Mouse (Mus musculus) kidney, embryonic 15.5 days (tissue): ENCODE results near the gene Mrps7. TPM values are rescaled to one million over a fixed set of nuclear protein-coding genes. Genes with fewer than 3 reads are reported as not detected.

ENCODE experiments used
- ATAC-seq: fragments of 200-750 bp; cut with Nextera tagmentation; replicated peaks from 2 replicates; pipeline ENCODE4 v1.8.0; 2017; ENCODE audit warnings: moderate TSS enrichment; ENCODE audit not compliant: low FRiP score
- H3K27ac ChIP-seq: fragments of 300-500 bp; sonication (generic); 2 replicates; pipeline ENCODE4 v1.5.1; 2015; ENCODE audit warnings: mild to moderate bottlenecking, inconsistent platforms
- H3K27me3 ChIP-seq: fragments of 300-500 bp; sonication (generic); 2 replicates; pipeline ENCODE4 v1.6.1; 2015; ENCODE audit warnings: inconsistent platforms
- H3K36me3 ChIP-seq: fragments of 300-500 bp; sonication (generic); 2 replicates; pipeline ENCODE4 v1.6.1; 2015; ENCODE audit warnings: inconsistent platforms
- H3K4me1 ChIP-seq: fragments of 300-500 bp; sonication (generic); 2 replicates; pipeline ENCODE4 v1.6.1; 2015; ENCODE audit warnings: inconsistent platforms
- H3K4me2 ChIP-seq: fragments of 300-500 bp; sonication (generic); 2 replicates; pipeline ENCODE4 v1.6.1; 2015; ENCODE audit warnings: moderate library complexity, mild to moderate bottlenecking, inconsistent platforms
- H3K4me3 ChIP-seq: fragments of 300-500 bp; sonication (generic); replicated peaks from 2 replicates; pipeline ENCODE4 v1.5.1; 2015; ENCODE audit warnings: mild to moderate bottlenecking, inconsistent platforms
- H3K9ac ChIP-seq: fragments of 300-500 bp; sonication (generic); 2 replicates; pipeline ENCODE4 v1.6.1; 2015; ENCODE audit warnings: mild to moderate bottlenecking, inconsistent platforms
- H3K9me3 ChIP-seq: fragments of 300-500 bp; sonication (generic); replicated peaks from 2 replicates; pipeline ENCODE4 v1.6.1; 2016; ENCODE audit warnings: inconsistent platforms
- WGBS: fragments of 180-500 bp; shearing (Covaris S2); methylation state at CpG from one replicate; pipeline ENCODE4 v1.1.7; 2015; ENCODE audit warnings: mixed read lengths; 5-methylcytosine and 5-hydroxymethylcytosine counted together
- polyA plus RNA-seq: library from polyadenylated mRNA; unstranded; fragments of >200 nt; fragmentation: Nextera tagmentation; extraction: Ambion mirVana; gene quantifications from 2 replicates; pipeline ENCODE4 v1.2.1, GENCODE M21; 2015

Gene Mrps7
- polyA plus RNA-seq, 1 experiment from 2014 or later: 103 TPM

- WGBS: under 1% methylated on average over 13 of the region's 13 CpGs
- peaks cover 49% of the 10 kb centered on the region for H3K4me1 ChIP-seq
- H3K4me3 ChIP-seq: peak overlapping the region; percentile 83
- peak overlapping the region; percentile 93 for H3K4me2 ChIP-seq
- peak; percentile 29 for ATAC-seq
- H3K27ac ChIP-seq: peak overlapping the region; percentile 99
- H3K36me3 ChIP-seq: peaks cover 55% of the 10 kb centered on the region
- peak overlapping the region; percentile 83 for H3K9ac ChIP-seq
- no peaks in the 10 kb centered on the region for H3K9me3 ChIP-seq
- H3K27me3 ChIP-seq: no peaks in the 10 kb centered on the region
These were observed 8.3 kb downstream of the Mrps7 start for GRCm38 (mm10) chr11:115612059-115612409.

GRCm38 (mm10) chr11:115612410-115613137 lies 8.8 kb downstream of the Mrps7 start, which contains the start of gene Mif4gd:
Gene Mif4gd (minus strand): TSS chr11:115612969.
- peak within 1 kb of the TSS; percentile 83 for H3K4me3 ChIP-seq
- WGBS: under 1% methylated on average over 80 of the region's 80 CpGs
- H3K9me3 ChIP-seq: no peaks in the 10 kb centered on the region
- H3K9ac ChIP-seq: peak within 1 kb of the TSS; percentile 83
- peak within 1 kb of the TSS; percentile 99 for H3K27ac ChIP-seq
- peak; percentile 83 for ATAC-seq
- H3K4me2 ChIP-seq: peak within 1 kb of the TSS; percentile 93
- peaks cover 55% of the 10 kb centered on the region for H3K36me3 ChIP-seq
- peaks cover 49% of the 10 kb centered on the region for H3K4me1 ChIP-seq
- H3K27me3 ChIP-seq: no peaks in the 10 kb centered on the region

GRCm38 (mm10) chr11:115613138-115613945 lies 9.6 kb downstream of the Mrps7 start:
- Histone ChIP-seq H3K4me3 (peak overlapping the region; percentile 83), H3K9ac (peak overlapping the region; percentile 83), H3K36me3 (peaks cover 50% of the 10 kb centered on the region), H3K27me3 (no peaks in the 10 kb centered on the region), H3K4me1 (peaks cover 49% of the 10 kb centered on the region), H3K9me3 (no peaks in the 10 kb centered on the region), H3K4me2 (peak overlapping the region; percentile 93), H3K27ac (peak overlapping the region; percentile 99)
- 0 out of 2 replicates have a peak, but pooled peaks have one; percentile 2 for ATAC-seq
- WGBS: under 1% methylated on average over 16 of the region's 16 CpGs

- Histone ChIP-seq H3K9me3 (no peaks in the 10 kb centered on the region), H3K4me2 (no peak overlapping the region), H3K27me3 (no peaks in the 10 kb centered on the region), H3K36me3 (peaks cover 49% of the 10 kb centered on the region), H3K4me3 (no peak overlapping the region), H3K4me1 (peaks cover 47% of the 10 kb centered on the region), H3K27ac (peak overlapping the region; percentile 99), H3K9ac (peak overlapping the region; percentile 3; the same call in 1 of the 2 replicates)
- peak; percentile 28 for ATAC-seq
- WGBS: 57% methylated on average over 10 of the region's 10 CpGs
These were observed 10.8 kb downstream of the Mrps7 start for GRCm38 (mm10) chr11:115614346-115615107.

GRCm38 (mm10) chr11:115615108-115615825 lies 11.5 kb downstream of the Mrps7 start:
- no peak overlapping the region for H3K4me3 ChIP-seq
- no peak overlapping the region for H3K4me2 ChIP-seq
- no peaks in the 10 kb centered on the region for H3K27me3 ChIP-seq
- peak overlapping the region; percentile 99 for H3K27ac ChIP-seq
- peaks cover 49% of the 10 kb centered on the region for H3K36me3 ChIP-seq
- WGBS: 78% methylated on average over 15 of the region's 15 CpGs
- H3K9me3 ChIP-seq: no peaks in the 10 kb centered on the region
- no peak for ATAC-seq
- H3K9ac ChIP-seq: peak overlapping the region; percentile 3; the same call in 1 of the 2 replicates
- H3K4me1 ChIP-seq: peaks cover 46% of the 10 kb centered on the region

GRCm38 (mm10) chr11:115615875-115616274 lies 12.2 kb downstream of the Mrps7 start:
- Histone ChIP-seq H3K4me1 (peaks cover 46% of the 10 kb centered on the region), H3K4me2 (no peak overlapping the region), H3K36me3 (peaks cover 53% of the 10 kb centered on the region), H3K27me3 (no peaks in the 10 kb centered on the region), H3K4me3 (no peak overlapping the region), H3K9ac (no peak overlapping the region), H3K27ac (peak overlapping the region; percentile 99; the same call in 1 of the 2 replicates), H3K9me3 (no peaks in the 10 kb centered on the region)
- ATAC-seq: no peak
- 91% methylated on average over 6 of the region's 6 CpGs for WGBS

GRCm38 (mm10) chr11:115616371-115616770 lies 12.6 kb downstream of the Mrps7 start:
- Histone ChIP-seq H3K4me2 (no peak overlapping the region), H3K4me1 (peaks cover 43% of the 10 kb centered on the region), H3K4me3 (no peak overlapping the region), H3K36me3 (peaks cover 58% of the 10 kb centered on the region), H3K9me3 (no peaks in the 10 kb centered on the region), H3K9ac (no peak overlapping the region), H3K27ac (0 out of 2 replicates have a peak overlapping the region, but pooled peaks have one; percentile 99), H3K27me3 (no peaks in the 10 kb centered on the region)
- 92% methylated on average over 7 of the region's 7 CpGs for WGBS
- no peak for ATAC-seq

GRCm38 (mm10) chr11:115616893-115617292 lies 13.2 kb downstream of the Mrps7 start:
- Histone ChIP-seq H3K4me1 (peaks cover 38% of the 10 kb centered on the region), H3K4me2 (no peak overlapping the region), H3K27me3 (no peaks in the 10 kb centered on the region), H3K9ac (no peak overlapping the region), H3K36me3 (peaks cover 61% of the 10 kb centered on the region), H3K9me3 (no peaks in the 10 kb centered on the region), H3K27ac (no peak overlapping the region), H3K4me3 (no peak overlapping the region)
- ATAC-seq: no peak
- 74% methylated on average over 6 of the region's 6 CpGs for WGBS

- Histone ChIP-seq H3K27me3 (no peaks in the 10 kb centered on the region), H3K4me1 (peaks cover 32% of the 10 kb centered on the region), H3K27ac (no peak overlapping the region), H3K4me3 (no peak overlapping the region), H3K4me2 (no peak overlapping the region), H3K36me3 (peaks cover 72% of the 10 kb centered on the region), H3K9me3 (no peaks in the 10 kb centered on the region), H3K9ac (no peak overlapping the region)
- no peak for ATAC-seq
- WGBS: 83% methylated on average over 2 of the region's 2 CpGs
These were observed 14.3 kb downstream of the Mrps7 start for GRCm38 (mm10) chr11:115618001-115618400.

GRCm38 (mm10) chr11:115618732-115619516 lies 15.2 kb downstream of the Mrps7 start:
- no peak overlapping the region for H3K4me3 ChIP-seq
- H3K27ac ChIP-seq: no peak overlapping the region
- 88% methylated on average over 16 of the region's 16 CpGs for WGBS
- H3K4me2 ChIP-seq: no peak overlapping the region
- H3K36me3 ChIP-seq: peaks cover 80% of the 10 kb centered on the region
- H3K27me3 ChIP-seq: no peaks in the 10 kb centered on the region
- H3K4me1 ChIP-seq: peaks cover 22% of the 10 kb centered on the region
- H3K9ac ChIP-seq: no peak overlapping the region
- no peaks in the 10 kb centered on the region for H3K9me3 ChIP-seq
- ATAC-seq: no peak
